Mouse (Mus musculus) stomach, embryonic 16.5 days (tissue): ENCODE measurements around the gene Pdlim1. TPM values are rescaled to one million over a fixed set of nuclear protein-coding genes. Genes with fewer than 3 reads are reported as not detected.

ENCODE experiments used
- ATAC-seq: fragments of 200-750 bp; cut with Nextera tagmentation; 2 replicates; pipeline ENCODE4 v1.8.0; 2017; ENCODE audit warnings: moderate number of reproducible peaks, moderate TSS enrichment; ENCODE audit not compliant: insufficient read depth, low FRiP score
- H3K27ac ChIP-seq: fragments of 300-500 bp; sonication (generic); 2 replicates; pipeline ENCODE4 v1.5.1; 2014; ENCODE audit warnings: low read length
- H3K27me3 ChIP-seq: fragments of 300-500 bp; sonication (generic); 2 replicates; pipeline ENCODE4 v1.6.1; 2014; ENCODE audit warnings: low read length, control low read depth, mixed read lengths; ENCODE audit not compliant: control insufficient read depth, insufficient read depth
- H3K36me3 ChIP-seq: fragments of 300-500 bp; sonication (generic); 2 replicates; pipeline ENCODE4 v1.6.1; 2014; ENCODE audit warnings: low read length; ENCODE audit not compliant: control insufficient read depth, insufficient read depth
- H3K4me1 ChIP-seq: fragments of 300-500 bp; sonication (generic); 2 replicates; pipeline ENCODE4 v1.6.1; 2014; ENCODE audit warnings: low read length, control low read depth, mixed read lengths; ENCODE audit not compliant: control insufficient read depth, insufficient read depth
- H3K4me2 ChIP-seq: fragments of 300-500 bp; sonication (generic); 2 replicates; pipeline ENCODE4 v1.6.1; 2014; ENCODE audit warnings: low read depth, low read length, mixed read lengths
- H3K4me3 ChIP-seq: fragments of 300-500 bp; sonication (generic); replicated peaks from 2 replicates; pipeline ENCODE4 v1.5.1; 2014; ENCODE audit warnings: mild to moderate bottlenecking, low read length
- H3K9ac ChIP-seq: fragments of 300-500 bp; sonication (generic); 2 replicates; pipeline ENCODE4 v1.6.1; 2014; ENCODE audit warnings: low read length
- H3K9me3 ChIP-seq: fragments of 300-500 bp; sonication (generic); replicated peaks from 2 replicates; pipeline ENCODE4 v1.6.1; 2016; ENCODE audit warnings: low read length, control low read depth; ENCODE audit not compliant: control insufficient read depth
- WGBS: fragments of 180-500 bp; shearing (Covaris S2); extraction: QIAGEN DNeasy Blood & Tissue Kit; methylation state at CpG from one replicate; pipeline ENCODE4 v1.1.7; 2014; 5-methylcytosine and 5-hydroxymethylcytosine counted together
- polyA plus RNA-seq: library from polyadenylated mRNA; unstranded; fragments of >200 nt; fragmentation: Nextera tagmentation; extraction: Ambion mirVana; gene quantifications from 2 replicates; pipeline ENCODE4 v1.2.1, GENCODE M21; 2015

Gene Pdlim1
- polyA plus RNA-seq, 1 experiment from 2014 or later = 243 TPM

GRCm38 (mm10) chr19:40306631-40307030 is 35.0 kb upstream of the Pdlim1 start:
- H3K9ac ChIP-seq = no peak overlapping the region
- peaks cover 4% of the 10 kb centered on the region; the same call in 1 of the 2 replicates for H3K4me1 ChIP-seq
- no peak overlapping the region for H3K27ac ChIP-seq
- H3K4me2 ChIP-seq = no peak overlapping the region
- 62% methylated on average over 2 of the region's 2 CpGs for WGBS
- H3K36me3 ChIP-seq = 0 out of 2 replicates have a peak, but pooled peaks cover 3% of the 10 kb centered on the region
- no peaks in the 10 kb centered on the region for H3K27me3 ChIP-seq
- H3K4me3 ChIP-seq = no peak overlapping the region
- no peaks in the 10 kb centered on the region for H3K9me3 ChIP-seq
- no peak for ATAC-seq

- no peak overlapping the region for H3K4me3 ChIP-seq
- H3K27me3 ChIP-seq = no peaks in the 10 kb centered on the region
- no peaks in the 10 kb centered on the region for H3K9me3 ChIP-seq
- no peak overlapping the region for H3K9ac ChIP-seq
- no peak overlapping the region for H3K4me2 ChIP-seq
- no peak overlapping the region for H3K27ac ChIP-seq
- H3K4me1 ChIP-seq = peaks cover 4% of the 10 kb centered on the region; the same call in 1 of the 2 replicates
- no peak for ATAC-seq
- WGBS = 62% methylated on average over 7 of the region's 7 CpGs
- H3K36me3 ChIP-seq = 0 out of 2 replicates have a peak, but pooled peaks cover 3% of the 10 kb centered on the region
These were observed 33.8 kb upstream of the Pdlim1 start for GRCm38 (mm10) chr19:40305456-40305855.

- no peaks in the 10 kb centered on the region for H3K27me3 ChIP-seq
- peaks cover 4% of the 10 kb centered on the region; the same call in 1 of the 2 replicates for H3K4me1 ChIP-seq
- no peak overlapping the region for H3K27ac ChIP-seq
- H3K9ac ChIP-seq = no peak overlapping the region
- 68% methylated on average over 9 of the region's 9 CpGs for WGBS
- H3K9me3 ChIP-seq = no peaks in the 10 kb centered on the region
- H3K4me3 ChIP-seq = no peak overlapping the region
- no peaks in the 10 kb centered on the region for H3K36me3 ChIP-seq
- no peak for ATAC-seq
- no peak overlapping the region for H3K4me2 ChIP-seq
These were observed 31.3 kb upstream of the Pdlim1 start for GRCm38 (mm10) chr19:40302916-40303315.

- Histone ChIP-seq H3K4me1 (peaks cover under 1% of the 10 kb centered on the region; the same call in 1 of the 2 replicates), H3K27me3 (no peaks in the 10 kb centered on the region), H3K9ac (no peak overlapping the region), H3K4me3 (no peak overlapping the region), H3K27ac (no peak overlapping the region), H3K36me3 (no peaks in the 10 kb centered on the region), H3K9me3 (no peaks in the 10 kb centered on the region), H3K4me2 (no peak overlapping the region)
- WGBS = 61% methylated on average over 5 of the region's 5 CpGs
- no peak for ATAC-seq
These were observed 30.8 kb upstream of the Pdlim1 start for GRCm38 (mm10) chr19:40302477-40302876.

- Histone ChIP-seq H3K27ac (no peak overlapping the region), H3K27me3 (no peaks in the 10 kb centered on the region), H3K9me3 (no peaks in the 10 kb centered on the region), H3K9ac (no peak overlapping the region), H3K36me3 (no peaks in the 10 kb centered on the region), H3K4me3 (no peak overlapping the region), H3K4me1 (no peaks in the 10 kb centered on the region), H3K4me2 (no peak overlapping the region)
- no peak for ATAC-seq
- WGBS = 78% methylated on average over 12 of the region's 12 CpGs
These were observed 28.5 kb upstream of the Pdlim1 start for GRCm38 (mm10) chr19:40299983-40300759.

GRCm38 (mm10) chr19:40299182-40299581 is 27.5 kb upstream of the Pdlim1 start:
- ATAC-seq = no peak
- Histone ChIP-seq H3K4me2 (no peak overlapping the region), H3K36me3 (no peaks in the 10 kb centered on the region), H3K4me3 (no peak overlapping the region), H3K9ac (no peak overlapping the region), H3K9me3 (no peaks in the 10 kb centered on the region), H3K27ac (no peak overlapping the region), H3K4me1 (no peaks in the 10 kb centered on the region), H3K27me3 (no peaks in the 10 kb centered on the region)
- 70% methylated on average over 6 of the region's 6 CpGs for WGBS

GRCm38 (mm10) chr19:40298574-40298973 is 26.9 kb upstream of the Pdlim1 start:
- H3K27ac ChIP-seq = no peak overlapping the region
- H3K4me3 ChIP-seq = no peak overlapping the region
- 87% methylated on average over 2 of the region's 2 CpGs for WGBS
- no peaks in the 10 kb centered on the region for H3K27me3 ChIP-seq
- H3K9me3 ChIP-seq = no peaks in the 10 kb centered on the region
- H3K4me1 ChIP-seq = no peaks in the 10 kb centered on the region
- no peak for ATAC-seq
- H3K36me3 ChIP-seq = no peaks in the 10 kb centered on the region
- H3K9ac ChIP-seq = no peak overlapping the region
- no peak overlapping the region for H3K4me2 ChIP-seq

- Histone ChIP-seq H3K9me3 (no peaks in the 10 kb centered on the region), H3K36me3 (no peaks in the 10 kb centered on the region), H3K4me2 (no peak overlapping the region), H3K9ac (no peak overlapping the region), H3K27ac (no peak overlapping the region), H3K4me1 (no peaks in the 10 kb centered on the region), H3K4me3 (no peak overlapping the region), H3K27me3 (no peaks in the 10 kb centered on the region)
- WGBS = 63% methylated on average over 4 of the region's 4 CpGs
- ATAC-seq = no peak
These were observed 26.1 kb upstream of the Pdlim1 start for GRCm38 (mm10) chr19:40297798-40298144.

GRCm38 (mm10) chr19:40297078-40297797 is 25.6 kb upstream of the Pdlim1 start:
- no peaks in the 10 kb centered on the region for H3K36me3 ChIP-seq
- ATAC-seq = peak; percentile 77
- H3K4me1 ChIP-seq = no peaks in the 10 kb centered on the region
- H3K4me3 ChIP-seq = no peak overlapping the region
- no peak overlapping the region for H3K9ac ChIP-seq
- H3K27ac ChIP-seq = no peak overlapping the region
- H3K27me3 ChIP-seq = no peaks in the 10 kb centered on the region
- WGBS = 70% methylated on average over 7 of the region's 7 CpGs
- H3K9me3 ChIP-seq = no peaks in the 10 kb centered on the region
- H3K4me2 ChIP-seq = no peak overlapping the region
